Mouse (Mus musculus) thymus, postnatal 4 days (tissue): ENCODE measurements around the gene Clstn2.

Source experiments
- DNase-seq: peaks from one replicate; pipeline ENCODE4 v3.0.0; 2021

The Clstn2 gene

DNA sequence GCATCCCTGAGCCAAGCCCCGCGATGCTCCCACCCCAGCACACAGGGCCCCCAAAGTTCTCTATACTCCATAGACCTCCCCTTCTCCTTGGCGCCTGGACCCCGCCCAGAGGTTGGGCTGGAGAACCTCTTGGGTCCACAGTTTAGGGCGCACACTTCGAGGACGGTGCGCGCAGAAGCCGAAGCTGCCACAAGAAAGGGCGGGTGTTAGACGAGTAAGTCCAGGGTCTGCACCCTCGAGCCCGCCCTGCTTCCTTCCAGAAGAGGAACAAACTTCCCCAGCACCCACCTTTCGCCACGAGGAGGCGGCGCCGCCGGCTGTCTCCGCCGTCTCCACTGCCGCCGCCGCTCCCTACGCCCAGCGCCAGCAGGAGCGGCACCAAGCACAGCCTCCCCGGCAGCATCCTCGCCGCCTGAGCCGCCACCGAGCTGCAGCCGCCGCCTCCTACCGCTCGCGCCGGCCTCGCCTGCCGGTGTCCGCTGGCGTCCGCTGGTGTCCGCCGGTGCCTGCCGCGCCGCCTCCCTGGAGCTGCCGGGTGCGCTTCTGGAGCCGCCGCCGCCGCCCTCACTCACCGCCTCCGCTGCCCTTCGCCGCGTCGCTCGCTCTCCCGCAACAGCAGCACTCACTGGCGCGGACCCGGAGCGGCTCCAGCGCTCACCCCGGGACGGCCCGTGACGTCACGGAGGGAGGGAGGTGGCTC lies at the start of gene Clstn2:
TSS of gene Clstn2 (minus strand) at position 609 of the 700 bp plus-strand sequence.
- peak; percentile 39 for DNase-seq

DNA sequence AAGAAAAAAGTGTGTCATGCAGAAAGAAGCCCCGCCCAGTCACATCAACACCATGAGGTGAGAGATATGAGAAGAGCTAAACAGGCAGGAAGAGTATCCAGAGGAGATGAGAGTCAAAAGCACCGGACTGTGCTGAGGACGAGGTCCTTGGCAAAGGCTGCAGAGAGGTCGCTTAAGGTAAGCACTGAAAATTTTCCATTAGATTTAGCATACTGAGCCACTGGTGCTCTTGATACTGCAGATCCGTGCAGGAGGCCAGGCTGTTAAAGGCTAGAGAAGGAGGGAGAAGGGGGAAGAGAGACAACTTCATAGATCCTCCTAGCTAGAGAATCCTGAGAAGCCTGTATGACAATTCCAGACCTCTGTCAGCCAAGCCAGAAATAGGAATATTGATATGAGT lies 34.8 kb upstream of the Clstn2 start:
- DNase-seq, result no peak

DNA sequence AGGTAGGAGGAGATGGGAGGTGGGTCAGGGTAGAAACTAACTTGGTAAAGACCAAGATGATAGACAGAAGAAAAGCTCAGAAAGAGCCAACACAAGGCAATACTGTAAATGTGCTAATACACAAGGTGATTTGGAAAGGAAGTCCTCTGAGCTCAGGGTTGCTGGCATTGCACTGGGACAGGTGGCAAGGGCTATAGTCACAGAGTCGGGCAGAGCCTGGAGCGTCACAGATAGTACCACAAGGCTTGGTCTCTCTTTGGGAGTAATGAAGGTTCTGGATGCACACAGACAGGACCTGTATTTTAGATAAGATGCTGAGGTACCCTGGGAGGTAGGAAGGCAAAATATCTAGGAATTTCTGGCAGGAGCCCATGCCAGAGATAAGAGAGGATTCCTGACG lies 28.7 kb upstream of the Clstn2 start:
- DNase-seq, result no peak

DNA sequence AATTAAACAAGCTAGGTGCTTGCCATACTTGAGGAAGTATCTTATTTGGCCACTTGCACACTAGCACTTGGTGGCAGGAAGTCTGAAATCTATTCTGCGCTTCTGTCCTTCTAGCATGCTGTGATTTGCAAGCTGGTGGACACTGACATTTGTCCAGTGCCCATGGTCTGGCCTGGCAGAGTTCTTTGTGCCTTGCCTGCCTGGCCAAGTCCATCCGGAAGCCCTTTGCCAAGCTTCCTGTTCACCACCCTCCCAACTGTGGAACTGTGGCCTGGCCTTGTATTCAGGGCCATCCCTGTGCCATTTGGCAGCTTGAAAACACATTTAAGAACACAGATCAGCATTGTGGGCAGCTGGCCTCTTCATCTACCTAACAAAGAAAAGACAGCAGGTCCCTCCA lies 24.3 kb upstream of the Clstn2 start:
- no peak for DNase-seq

DNA sequence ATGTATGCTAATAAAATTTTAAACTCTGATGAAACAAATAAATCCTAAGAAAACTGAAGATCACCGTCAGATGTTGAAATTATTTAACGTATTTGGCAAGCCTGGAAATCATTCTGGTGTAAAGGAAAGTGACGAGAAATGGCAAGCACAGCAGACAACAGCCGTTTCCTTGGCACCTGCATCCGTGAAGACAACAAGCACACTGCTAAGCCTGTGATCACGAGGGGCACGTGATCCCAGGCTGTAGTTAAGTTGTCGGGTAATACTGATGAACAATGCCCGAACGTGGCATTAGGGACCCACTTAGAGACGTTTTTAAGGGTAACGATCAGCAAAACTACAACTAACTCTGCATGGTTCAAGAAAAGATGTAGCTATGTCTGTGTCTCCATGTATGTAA lies 18.4 kb upstream of the Clstn2 start:
- no peak for DNase-seq

DNA sequence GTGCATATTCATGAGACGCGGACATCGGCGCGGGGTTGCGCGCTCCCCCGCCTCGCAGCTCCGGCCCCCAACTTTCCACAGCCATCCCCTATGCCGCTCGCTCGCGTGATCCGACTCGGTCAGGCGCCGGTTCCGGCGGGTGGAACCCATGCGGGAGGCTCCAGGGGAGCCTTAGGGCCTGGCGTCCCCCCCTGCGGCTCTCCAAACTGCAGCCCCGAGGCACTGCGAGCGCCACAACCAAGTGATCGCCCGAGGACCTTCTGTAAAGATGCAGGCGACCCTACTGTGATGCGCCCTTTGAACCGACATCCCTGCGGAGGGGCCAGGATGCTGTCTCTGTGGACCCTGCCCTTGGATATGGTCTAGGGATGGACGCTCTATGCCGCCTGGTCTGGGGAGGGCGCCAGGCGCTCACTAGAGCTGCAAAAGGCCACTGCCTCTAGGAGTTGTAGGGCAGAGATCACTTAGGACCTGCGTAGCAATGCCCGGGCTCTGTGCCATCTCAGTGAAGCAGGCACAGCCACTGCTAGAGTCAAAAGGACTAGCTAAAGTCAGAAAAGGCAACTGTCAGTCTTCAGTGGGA lies 383 bp upstream of the Clstn2 start:
- DNase-seq, result no peak

DNA sequence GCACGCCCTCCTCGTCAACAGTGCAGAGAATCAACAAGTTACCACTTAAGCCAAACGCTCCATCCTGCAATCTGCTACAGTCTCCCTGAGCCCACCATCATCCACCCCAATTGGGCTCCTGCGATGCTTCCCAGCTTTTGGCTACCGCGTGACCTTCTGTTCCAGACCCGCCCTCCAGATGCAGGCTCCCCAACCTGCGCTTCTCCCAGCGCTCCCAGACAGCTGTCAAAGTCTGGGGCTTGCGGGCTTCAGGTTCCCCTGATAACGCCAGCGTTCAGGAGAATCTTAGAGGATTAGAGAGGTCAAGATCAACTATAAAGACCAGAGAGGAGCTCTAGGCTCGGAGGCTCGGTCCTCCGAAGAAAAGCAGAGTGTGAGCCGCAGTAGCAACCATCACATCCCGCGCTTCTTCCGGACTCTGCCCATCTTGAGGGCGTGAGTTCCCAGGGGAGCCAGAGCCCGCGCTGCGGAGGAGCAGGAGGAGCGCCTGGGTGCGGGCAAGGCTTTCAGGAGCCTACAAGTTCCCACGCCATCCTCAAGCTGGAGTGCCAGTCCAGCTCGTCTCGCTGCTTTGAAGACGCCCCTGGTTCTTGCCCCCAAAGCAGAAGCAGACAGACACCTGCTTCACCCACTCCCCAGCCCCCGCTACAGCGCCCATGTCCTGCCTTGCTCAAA lies 946 bp downstream of the Clstn2 start:
- no peak for DNase-seq

DNA sequence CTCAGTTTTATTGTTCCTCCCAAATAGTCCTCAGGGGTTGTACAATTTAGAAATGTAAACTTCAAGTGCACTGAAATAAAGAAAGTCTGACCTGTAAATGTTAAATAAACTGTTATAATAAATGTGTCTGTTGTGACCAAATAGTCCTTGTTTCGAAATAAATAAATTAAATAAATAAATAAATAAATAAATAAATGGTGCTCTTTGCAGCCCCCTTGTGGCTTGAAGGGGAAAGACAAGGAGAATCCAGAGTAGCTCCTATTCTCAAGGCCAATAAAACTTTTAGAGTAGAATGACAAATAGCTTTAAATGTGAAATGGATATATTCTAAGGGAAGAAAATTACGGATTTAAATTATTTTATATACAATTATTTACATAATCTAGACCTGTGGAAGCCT lies 2.3 kb downstream of the Clstn2 start:
- DNase-seq, result no peak

DNA sequence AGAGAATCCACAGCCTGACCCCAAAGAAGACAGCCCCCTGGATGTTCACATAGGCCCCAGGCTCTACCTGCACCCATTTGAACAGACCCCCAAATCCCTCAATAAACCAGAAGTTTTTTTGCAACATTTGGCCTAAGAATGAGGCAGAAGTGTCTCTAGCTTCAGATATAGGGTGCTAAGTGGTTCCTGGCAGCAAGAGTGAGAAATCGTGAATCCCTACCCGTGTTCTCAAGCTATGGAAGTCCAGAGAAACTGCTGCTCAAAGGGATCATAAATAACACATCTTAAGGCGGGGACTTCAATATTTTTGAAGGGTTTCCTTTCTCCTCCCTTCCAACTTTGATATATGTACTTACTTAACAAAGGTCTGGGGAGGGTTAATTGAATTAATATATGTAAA lies 7.4 kb downstream of the Clstn2 start:
- no peak for DNase-seq

DNA sequence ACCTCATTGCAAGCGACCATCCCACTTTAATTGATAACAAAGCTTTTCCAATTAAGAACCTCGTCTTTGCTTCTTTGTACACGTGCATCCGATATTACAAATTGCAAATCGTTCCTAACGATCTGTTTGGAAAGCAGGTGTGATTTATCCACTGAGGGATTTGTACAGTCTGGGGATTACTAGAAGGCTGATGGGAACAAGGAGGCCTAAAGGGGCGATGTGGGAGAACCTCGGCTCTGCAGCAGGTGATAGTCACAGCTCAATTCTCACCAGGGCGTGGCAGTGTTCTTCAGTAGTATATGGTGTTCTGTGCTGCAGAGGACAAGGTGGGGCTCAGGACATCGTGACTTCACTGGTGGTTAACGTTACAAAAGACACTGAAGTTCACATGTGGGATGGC lies 9.9 kb downstream of the Clstn2 start:
- DNase-seq, result no peak

DNA sequence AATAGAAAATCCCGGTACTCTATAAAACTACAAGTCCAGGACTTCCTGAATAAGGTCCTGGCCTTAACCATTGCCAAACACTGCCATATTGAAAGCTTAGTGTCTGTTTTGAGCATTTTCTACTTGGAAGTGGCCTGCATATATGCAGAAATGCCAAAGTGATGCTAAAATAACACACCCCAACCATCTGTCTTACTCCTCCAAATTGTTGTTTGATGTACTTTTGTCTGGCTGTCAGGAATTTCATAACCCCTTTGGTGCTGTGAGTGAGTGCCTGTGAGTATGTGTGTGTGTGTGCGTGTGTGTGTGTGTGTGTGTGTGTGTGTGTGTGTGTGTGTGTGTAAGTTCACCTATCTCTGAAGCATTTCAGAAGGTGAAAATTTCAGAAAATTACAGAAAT lies 13.1 kb downstream of the Clstn2 start:
- DNase-seq, result no peak

DNA sequence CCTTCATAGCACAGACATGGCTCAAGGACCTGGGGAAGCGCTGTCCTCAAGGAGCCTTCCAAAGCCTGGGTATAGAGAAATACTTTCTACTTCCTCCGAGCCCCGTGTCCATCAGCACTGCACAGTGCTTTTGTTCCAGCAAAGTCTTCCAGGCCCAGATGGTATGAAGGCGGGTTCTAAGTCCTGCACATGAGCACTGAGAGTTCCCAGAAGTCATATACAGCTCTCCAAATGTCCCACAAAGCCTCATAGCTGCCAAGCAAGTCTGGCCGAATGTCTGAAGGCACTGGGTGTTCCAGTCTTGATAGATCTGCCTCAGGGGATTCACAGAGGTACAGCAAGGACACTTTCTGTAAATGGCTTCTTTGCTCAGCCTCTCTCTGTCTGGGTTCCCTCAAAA lies 14.3 kb downstream of the Clstn2 start:
- DNase-seq, result no peak

DNA sequence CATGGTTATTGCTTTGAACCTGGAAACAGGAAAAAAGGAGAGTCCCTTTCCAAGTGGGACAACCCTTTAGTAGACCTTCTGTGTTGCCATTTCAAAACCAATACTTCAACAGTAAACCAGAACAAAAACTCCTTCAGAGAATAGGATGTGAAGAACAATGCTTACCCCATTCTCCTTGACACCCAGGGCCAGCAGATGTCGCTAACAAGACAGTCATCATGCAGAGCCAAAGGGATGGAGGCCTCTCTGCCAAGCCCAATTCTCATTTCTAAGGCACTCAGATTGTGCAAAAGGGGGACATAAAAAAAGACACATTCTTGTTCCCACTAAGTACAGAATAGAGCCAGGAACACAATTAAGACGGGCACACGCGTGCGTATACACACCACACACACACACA lies 16.4 kb downstream of the Clstn2 start:
- DNase-seq, result no peak

DNA sequence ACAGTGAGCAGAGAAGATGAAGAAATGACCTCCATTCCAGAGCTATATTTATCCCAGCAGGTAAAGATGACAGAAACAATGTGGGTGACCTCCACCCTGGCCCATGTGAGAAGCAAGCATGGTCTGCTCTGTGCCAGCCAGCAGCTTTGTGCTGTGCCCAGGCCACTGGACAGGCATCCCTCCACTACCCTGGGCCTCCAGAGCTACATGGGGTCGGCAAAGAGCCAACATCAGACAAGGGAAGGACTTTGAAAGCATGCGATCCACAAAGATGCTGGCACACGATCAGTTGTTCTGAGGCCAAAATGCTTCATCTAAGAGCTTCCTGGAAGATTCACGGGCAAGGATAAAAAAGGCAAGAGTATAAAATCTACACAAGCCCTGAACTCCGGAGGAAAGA lies 36.6 kb downstream of the Clstn2 start:
- DNase-seq, result no peak

DNA sequence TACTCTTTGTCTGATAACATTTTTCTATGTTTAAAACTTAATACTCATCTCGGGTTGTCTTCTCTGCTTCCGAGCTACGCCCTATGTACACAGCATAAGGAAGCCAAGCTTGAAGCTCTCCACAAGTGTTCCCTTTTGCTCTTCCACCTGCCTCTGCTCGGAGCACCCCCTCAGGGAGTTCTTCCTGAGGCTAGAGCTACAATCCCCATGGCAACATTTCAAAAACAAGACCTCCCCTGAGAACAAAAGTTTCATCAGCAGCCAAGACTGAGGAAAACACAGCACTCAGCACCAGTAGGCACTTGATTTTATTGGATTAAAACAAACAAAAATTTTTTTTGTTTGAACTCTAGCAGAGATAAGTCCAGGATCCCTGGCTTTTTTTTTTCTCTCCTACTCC lies 37.3 kb downstream of the Clstn2 start:
- no peak for DNase-seq

DNA sequence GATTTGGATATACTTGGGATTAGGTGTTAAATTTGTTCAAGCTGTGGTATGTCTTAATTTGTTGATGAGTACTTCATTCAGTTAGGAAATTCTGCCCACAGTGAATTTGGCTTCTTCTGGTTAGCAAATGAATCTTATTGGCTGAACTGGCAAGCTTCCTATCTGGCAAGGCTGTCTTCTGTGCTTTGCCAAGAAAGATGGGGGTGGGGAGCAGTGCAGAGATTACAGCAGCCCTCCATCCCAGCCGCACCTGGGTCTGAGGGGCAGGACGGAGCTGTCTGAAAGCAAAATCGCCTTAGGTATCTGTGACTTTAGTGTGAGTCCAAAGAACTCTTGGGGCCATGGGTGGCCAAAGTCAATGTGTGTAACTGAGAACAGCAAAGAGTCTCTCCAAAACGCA lies 40.9 kb downstream of the Clstn2 start:
- DNase-seq, result no peak

DNA sequence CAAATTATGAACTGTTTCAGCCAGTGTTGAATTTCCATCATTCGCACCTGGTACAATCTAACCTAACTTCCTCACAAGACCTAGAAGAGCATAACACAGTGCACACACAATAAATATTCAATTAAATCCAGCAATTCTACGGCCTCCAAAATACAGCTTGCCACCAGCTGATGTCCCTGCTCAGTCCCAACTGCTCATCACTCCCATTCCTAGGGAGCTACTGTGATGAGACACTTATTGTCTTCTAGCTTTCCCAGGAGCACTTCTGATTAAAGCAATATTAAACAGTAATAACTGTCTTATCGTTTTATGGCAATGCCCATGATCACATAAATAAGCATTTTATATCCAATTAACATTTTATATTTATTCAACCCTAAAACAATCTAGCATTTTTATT lies 55.6 kb downstream of the Clstn2 start:
- no peak for DNase-seq

DNA sequence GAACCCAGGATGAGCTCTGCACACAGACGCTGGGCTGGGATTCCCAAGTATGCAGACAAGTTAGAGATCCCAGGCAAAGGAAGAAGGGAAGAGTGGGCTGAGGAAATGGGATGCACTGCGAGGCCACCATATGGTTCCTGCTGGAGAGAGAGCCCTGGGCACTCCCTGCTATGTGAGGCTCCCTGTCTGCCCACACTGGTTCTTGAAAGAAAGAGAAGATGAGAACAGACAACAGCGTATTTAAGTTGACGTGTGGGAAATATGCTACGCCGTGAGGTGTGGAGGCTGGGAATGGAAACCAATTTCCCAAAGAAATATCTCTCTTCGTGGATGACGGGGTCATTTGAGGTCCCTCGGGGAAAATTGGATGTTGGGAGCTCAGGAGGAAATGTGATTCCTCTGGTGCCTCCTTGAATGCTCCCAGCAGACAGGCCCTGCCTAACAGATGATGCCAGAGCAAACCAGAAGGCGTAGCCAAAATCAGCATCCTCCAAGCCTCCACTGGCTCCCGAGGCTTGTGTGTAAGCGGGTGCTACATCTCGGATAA lies 58.1 kb downstream of the Clstn2 start:
- no peak for DNase-seq

DNA sequence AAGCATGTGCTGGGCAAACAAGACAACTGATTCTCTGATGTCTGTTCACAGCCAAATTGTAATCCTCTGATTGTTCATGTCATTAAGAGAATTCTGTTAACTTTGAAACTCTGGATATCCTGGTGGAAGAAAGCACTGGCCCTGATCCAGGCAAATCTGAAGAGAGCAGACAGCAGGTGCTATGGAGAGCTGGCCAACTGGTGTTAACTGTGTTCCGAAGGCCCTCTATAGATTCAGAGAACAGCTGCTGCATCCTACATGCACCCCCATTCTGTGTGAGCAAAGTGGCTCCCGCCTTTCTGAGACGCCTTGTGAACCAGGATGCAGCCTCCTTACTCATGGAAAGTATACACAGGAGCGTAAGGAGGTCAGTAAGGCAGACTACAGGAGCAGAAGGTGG lies 66.3 kb downstream of the Clstn2 start:
- no peak for DNase-seq

DNA sequence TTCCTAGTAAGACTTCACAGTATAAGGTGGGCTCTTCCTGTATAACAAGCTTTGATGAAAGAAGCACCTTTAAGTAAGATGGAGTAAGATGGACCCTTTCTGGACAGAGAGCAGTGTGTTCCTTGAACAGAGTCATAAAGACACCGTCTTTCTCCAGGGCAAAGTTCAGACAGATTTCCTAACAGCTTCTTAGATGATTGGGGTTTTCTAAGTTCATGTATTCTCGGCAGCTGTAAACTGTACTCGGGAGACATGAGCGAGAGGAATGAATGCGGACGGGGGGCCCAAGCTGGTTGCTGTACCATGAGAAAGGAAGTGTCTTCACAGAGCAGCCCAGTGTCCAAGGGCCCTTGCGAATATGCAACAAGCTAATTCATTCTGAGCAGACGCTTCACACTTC lies 75.5 kb downstream of the Clstn2 start:
- no peak for DNase-seq

DNA sequence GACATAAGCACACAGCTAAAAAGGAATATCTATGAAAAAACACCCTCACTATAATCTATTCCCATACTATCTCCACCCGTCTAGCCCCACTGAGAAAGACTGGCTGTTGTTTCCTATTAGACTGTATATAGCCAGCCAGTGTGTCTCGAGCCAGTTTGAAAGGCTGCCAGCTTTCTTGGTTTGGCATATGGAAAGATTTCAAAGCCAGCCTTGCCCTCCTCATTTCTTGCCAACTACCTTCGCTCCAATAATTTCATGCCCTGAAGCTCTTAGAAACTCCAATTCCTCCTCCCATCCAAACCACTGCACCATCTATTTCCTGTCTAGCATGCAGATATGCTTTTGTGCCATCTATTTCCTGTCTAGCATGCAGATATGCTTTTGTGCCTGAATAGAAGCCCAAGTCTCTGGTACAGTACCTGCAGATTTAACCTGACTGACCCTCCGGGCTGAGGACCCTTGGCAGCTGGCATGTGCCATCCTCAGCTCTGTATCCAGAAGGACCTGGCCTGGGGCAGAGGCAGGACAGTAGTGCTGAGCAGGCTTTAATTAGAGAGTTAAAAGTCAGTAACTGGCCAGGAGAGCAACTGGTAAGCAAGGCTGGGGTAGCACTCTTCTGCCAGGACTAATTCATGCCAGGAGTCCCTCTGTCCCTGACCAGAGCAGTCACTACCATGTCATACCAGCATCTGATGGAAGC lies 76.4 kb downstream of the Clstn2 start:
- DNase-seq, result no peak

DNA sequence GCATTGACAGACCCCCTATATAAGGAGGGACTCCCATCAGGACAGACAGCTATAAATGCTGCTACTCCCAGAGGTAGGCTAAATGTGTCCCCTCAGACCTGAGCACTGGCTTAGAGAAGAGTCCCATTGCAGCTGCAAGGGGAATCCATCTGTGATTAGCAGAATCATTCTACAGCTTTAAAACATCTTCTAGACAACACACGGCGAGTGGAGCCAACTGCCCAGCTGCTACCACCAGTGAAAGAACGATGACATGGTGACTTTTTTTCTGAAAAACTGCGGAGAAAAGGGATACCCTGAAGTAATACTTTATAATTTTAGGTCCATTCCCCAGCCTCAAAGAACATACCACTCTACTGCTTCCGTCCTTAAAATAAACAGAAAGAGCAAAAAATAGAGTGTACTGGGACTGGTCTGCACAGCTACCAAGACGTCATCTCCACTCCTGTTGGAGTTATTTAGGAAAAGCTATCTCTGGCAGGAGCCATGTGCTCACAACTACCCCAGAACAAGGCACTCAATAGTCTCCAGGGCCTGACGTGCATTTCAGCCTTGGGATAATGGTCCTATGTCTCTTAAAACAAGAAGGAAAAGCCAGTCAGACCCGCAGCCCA lies 79.1 kb downstream of the Clstn2 start:
- DNase-seq, result no peak

DNA sequence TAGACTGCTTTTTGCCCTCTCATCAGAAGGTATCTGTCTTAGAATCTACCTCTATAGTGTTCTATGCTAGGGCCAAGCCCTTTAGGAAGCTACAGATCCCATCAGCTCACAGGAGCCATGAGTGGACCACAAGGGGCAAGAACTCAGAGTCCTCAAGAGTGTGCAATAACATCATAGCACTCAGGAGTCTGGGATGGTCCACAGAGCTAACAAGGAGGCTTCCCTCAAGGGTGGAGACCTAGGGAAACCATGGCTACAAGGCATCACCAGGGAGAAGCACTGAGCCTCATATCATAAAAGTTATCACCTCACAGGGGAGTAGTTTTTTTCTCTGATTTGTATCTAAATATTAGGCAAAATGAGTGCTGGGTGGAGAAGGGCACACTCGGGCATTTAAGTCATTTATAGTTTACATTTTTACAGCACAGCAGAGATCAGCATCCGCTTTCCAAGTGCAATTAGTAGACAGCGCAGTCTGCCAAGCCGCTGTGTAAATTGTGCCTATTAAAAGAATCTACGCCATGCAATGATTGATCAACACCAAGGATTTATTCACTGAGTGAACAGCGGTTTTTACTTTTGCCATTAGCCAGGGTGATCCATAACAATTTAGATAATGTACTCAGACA lies 82.5 kb downstream of the Clstn2 start:
- no peak for DNase-seq
